Mouse (Mus musculus) midbrain, embryonic 11.5 days (tissue): ENCODE data around the gene Ubald1. TPM values are rescaled to one million over a fixed set of nuclear protein-coding genes. Genes with fewer than 3 reads are reported as not detected.

ENCODE experiments used
- ATAC-seq: fragments of 200-750 bp; cut with Nextera tagmentation; 2 replicates; pipeline ENCODE4 v1.8.0; 2017; ENCODE audit warnings: moderate TSS enrichment, moderate library complexity; ENCODE audit not compliant: low FRiP score
- DNase-seq: peaks from one replicate; pipeline ENCODE4 v3.0.0; 2015; ENCODE audit warnings: low spot score; ENCODE audit errors: missing footprints
- H3K27ac ChIP-seq: fragments of 300-500 bp; sonication (generic); 2 replicates; pipeline ENCODE4 v1.5.1; 2014; ENCODE audit warnings: low read depth, low read length
- H3K27me3 ChIP-seq: fragments of 300-500 bp; sonication (generic); 2 replicates; pipeline ENCODE4 v1.6.1; 2014; ENCODE audit warnings: mild to moderate bottlenecking, low read length, moderate library complexity, mixed read lengths; ENCODE audit not compliant: control insufficient read depth, insufficient read depth
- H3K36me3 ChIP-seq: fragments of 300-500 bp; sonication (generic); 2 replicates; pipeline ENCODE4 v1.6.1; 2014; ENCODE audit warnings: mild to moderate bottlenecking, low read length, moderate library complexity, mixed read lengths; ENCODE audit not compliant: control insufficient read depth, insufficient read depth
- H3K4me1 ChIP-seq: fragments of 300-500 bp; sonication (generic); 2 replicates; pipeline ENCODE4 v1.6.1; 2014; ENCODE audit warnings: low read length; ENCODE audit not compliant: control insufficient read depth, insufficient read depth
- H3K4me2 ChIP-seq: fragments of 300-500 bp; sonication (generic); 2 replicates; pipeline ENCODE4 v1.6.1; 2014; ENCODE audit warnings: mild to moderate bottlenecking, moderate library complexity
- H3K4me3 ChIP-seq: fragments of 300-500 bp; sonication (generic); 2 replicates; pipeline ENCODE4 v1.5.1; 2014; ENCODE audit warnings: low read depth, low read length
- H3K9ac ChIP-seq: fragments of 300-500 bp; sonication (generic); 2 replicates; pipeline ENCODE4 v1.6.1; 2014; ENCODE audit warnings: low read length
- H3K9me3 ChIP-seq: fragments of 300-500 bp; sonication (generic); 2 replicates; pipeline ENCODE4 v1.6.1; 2016; ENCODE audit warnings: low read length; ENCODE audit not compliant: control insufficient read depth
- whole genome bisulfite sequencing: fragments of 180-500 bp; shearing (Covaris S2); extraction: QIAGEN DNeasy Blood & Tissue Kit; methylation state at CpG from one replicate; pipeline ENCODE4 v1.1.7; 2014; 5-methylcytosine and 5-hydroxymethylcytosine counted together
- polyA plus RNA-seq: library from polyadenylated mRNA; unstranded; fragments of >200 nt; fragmentation: Nextera tagmentation; extraction: Ambion mirVana; gene quantifications from 2 replicates; pipeline ENCODE4 v1.2.1, GENCODE M21; 2014

Gene Ubald1
- polyA plus RNA-seq, 1 experiment from 2014 or later = 22.1 TPM

- Histone ChIP-seq H3K27me3 (no peaks in the 10 kb centered on the region), H3K9me3 (no peaks in the 10 kb centered on the region), H3K4me3 (no peak overlapping the region), H3K27ac (no peak overlapping the region), H3K9ac (peak overlapping the region; percentile 84; the same call in 1 of the 2 replicates), H3K36me3 (no peaks in the 10 kb centered on the region), H3K4me2 (peak overlapping the region; percentile 91), H3K4me1 (peaks cover 21% of the 10 kb centered on the region)
- ATAC-seq (no peak), DNase-seq (no peak)
- WGBS = 81% methylated on average over 3 of the region's 3 CpGs
These were observed 2.4 kb downstream of the Ubald1 start for GRCm38 (mm10) chr16:4877701-4878100.

GRCm38 (mm10) chr16:4877195-4877594 is 2.9 kb downstream of the Ubald1 start:
- H3K4me2 ChIP-seq = no peak overlapping the region
- no peak for ATAC-seq
- H3K36me3 ChIP-seq = no peaks in the 10 kb centered on the region
- no peak overlapping the region for H3K27ac ChIP-seq
- no peaks in the 10 kb centered on the region for H3K27me3 ChIP-seq
- 89% methylated on average over 4 of the region's 4 CpGs for WGBS
- H3K9ac ChIP-seq = no peak overlapping the region
- H3K9me3 ChIP-seq = no peaks in the 10 kb centered on the region
- DNase-seq = no peak
- peaks cover 21% of the 10 kb centered on the region for H3K4me1 ChIP-seq
- H3K4me3 ChIP-seq = no peak overlapping the region

- H3K9ac ChIP-seq = no peak overlapping the region
- H3K36me3 ChIP-seq = no peaks in the 10 kb centered on the region
- ATAC-seq = no peak
- DNase-seq = peak; percentile 41
- peaks cover 15% of the 10 kb centered on the region for H3K4me1 ChIP-seq
- H3K4me3 ChIP-seq = no peak overlapping the region
- H3K27me3 ChIP-seq = no peaks in the 10 kb centered on the region
- no peak overlapping the region for H3K27ac ChIP-seq
- no peak overlapping the region for H3K4me2 ChIP-seq
- no peaks in the 10 kb centered on the region for H3K9me3 ChIP-seq
- WGBS = 90% methylated on average over 8 of the region's 8 CpGs
These were observed 4.0 kb downstream of the Ubald1 start for GRCm38 (mm10) chr16:4876033-4876680.

GRCm38 (mm10) chr16:4875198-4876032 is 4.7 kb downstream of the Ubald1 start:
- Histone ChIP-seq H3K4me1 (peaks cover 12% of the 10 kb centered on the region), H3K27ac (no peak overlapping the region), H3K9me3 (no peaks in the 10 kb centered on the region), H3K4me3 (no peak overlapping the region), H3K9ac (no peak overlapping the region), H3K27me3 (no peaks in the 10 kb centered on the region), H3K4me2 (no peak overlapping the region), H3K36me3 (no peaks in the 10 kb centered on the region)
- WGBS = 92% methylated on average over 23 of the region's 23 CpGs
- no peak for ATAC-seq
- DNase-seq = peak; percentile 73

- H3K9me3 ChIP-seq = no peaks in the 10 kb centered on the region
- no peak overlapping the region for H3K4me2 ChIP-seq
- H3K27me3 ChIP-seq = no peaks in the 10 kb centered on the region
- H3K4me1 ChIP-seq = no peaks in the 10 kb centered on the region
- ATAC-seq (no peak), DNase-seq (peak; percentile 68)
- H3K36me3 ChIP-seq = no peaks in the 10 kb centered on the region
- H3K9ac ChIP-seq = no peak overlapping the region
- 83% methylated on average over 2 of the region's 2 CpGs for WGBS
- H3K27ac ChIP-seq = no peak overlapping the region
- H3K4me3 ChIP-seq = no peak overlapping the region
These were observed 8.2 kb downstream of the Ubald1 start for GRCm38 (mm10) chr16:4871926-4872325.

- WGBS = 90% methylated on average over 5 of the region's 5 CpGs
- Histone ChIP-seq H3K27ac (no peak overlapping the region), H3K4me2 (no peak overlapping the region), H3K4me1 (no peaks in the 10 kb centered on the region), H3K27me3 (no peaks in the 10 kb centered on the region), H3K9me3 (no peaks in the 10 kb centered on the region), H3K9ac (no peak overlapping the region), H3K36me3 (no peaks in the 10 kb centered on the region), H3K4me3 (no peak overlapping the region)
- DNase-seq (peak; percentile 53), ATAC-seq (no peak)
These were observed 9.6 kb downstream of the Ubald1 start for GRCm38 (mm10) chr16:4870490-4870889.

- Histone ChIP-seq H3K36me3 (no peaks in the 10 kb centered on the region), H3K27me3 (no peaks in the 10 kb centered on the region), H3K9ac (no peak overlapping the region), H3K4me3 (no peak overlapping the region), H3K27ac (no peak overlapping the region), H3K4me1 (no peaks in the 10 kb centered on the region), H3K9me3 (no peaks in the 10 kb centered on the region), H3K4me2 (no peak overlapping the region)
- DNase-seq = peak; percentile 17
- WGBS = 80% methylated on average over 7 of the region's 7 CpGs
- no peak for ATAC-seq
These were observed 13.9 kb downstream of the Ubald1 start for GRCm38 (mm10) chr16:4866101-4866695.

GRCm38 (mm10) chr16:4863742-4864141 is 16.4 kb downstream of the Ubald1 start:
- Histone ChIP-seq H3K9me3 (no peaks in the 10 kb centered on the region), H3K9ac (no peak overlapping the region), H3K27ac (no peak overlapping the region), H3K27me3 (no peaks in the 10 kb centered on the region), H3K4me3 (no peak overlapping the region), H3K4me1 (no peaks in the 10 kb centered on the region), H3K4me2 (no peak overlapping the region), H3K36me3 (no peaks in the 10 kb centered on the region)
- DNase-seq (peak; percentile 39), ATAC-seq (no peak)
- WGBS = 80% methylated on average over 8 of the region's 8 CpGs
